Mouse (Mus musculus): Measurements from ENCODE around the gene Rexo1. TPM values are rescaled to one million over a fixed set of nuclear protein-coding genes. Genes with fewer than 3 reads are reported as not detected.

The Rexo1 gene
- polyA plus RNA-seq, 1 experiment = 81.2 TPM

DNA sequence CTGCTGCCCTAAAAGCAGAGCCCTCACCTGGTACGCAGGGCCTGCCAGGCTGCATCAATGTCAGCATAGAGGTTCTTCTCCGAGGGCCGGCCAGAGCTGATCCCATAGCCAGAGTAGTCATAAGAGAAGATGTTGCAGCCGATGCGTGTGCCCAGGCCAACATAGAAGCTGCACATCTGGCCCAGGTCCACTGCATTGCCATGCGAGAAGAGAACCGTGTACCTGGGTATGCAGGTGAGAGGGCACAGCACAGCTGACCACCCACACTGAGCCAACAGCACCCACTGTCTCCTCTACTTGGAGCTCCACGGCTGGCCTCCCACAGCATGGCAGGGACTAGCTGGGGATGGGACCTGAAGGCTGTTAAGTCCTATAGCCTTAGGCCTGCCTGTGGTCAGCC lies 24.2 kb upstream of the Rexo1 start:
- Histone ChIP-seq H3K27me3 (replicated peaks) (no peaks in the 10 kb centered on the region), H3K36me3 (replicated peaks; ENCODE audit: low read length) (peaks cover 62% of the 10 kb centered on the region), H3K4me3 (replicated peaks) (no peak overlapping the region), H3K4me1 (peaks cover 89% of the 10 kb centered on the region), H3K9me3 (no peaks in the 10 kb centered on the region)
- no peak for TF ChIP-seq FLI1 (IDR thresholded peaks at IDR 0.05; ENCODE audit: low read length)
- no peak for TF ChIP-seq GATA1 (IDR thresholded peaks at IDR 0.05; ENCODE audit: borderline replicate concordance, low read length)

DNA sequence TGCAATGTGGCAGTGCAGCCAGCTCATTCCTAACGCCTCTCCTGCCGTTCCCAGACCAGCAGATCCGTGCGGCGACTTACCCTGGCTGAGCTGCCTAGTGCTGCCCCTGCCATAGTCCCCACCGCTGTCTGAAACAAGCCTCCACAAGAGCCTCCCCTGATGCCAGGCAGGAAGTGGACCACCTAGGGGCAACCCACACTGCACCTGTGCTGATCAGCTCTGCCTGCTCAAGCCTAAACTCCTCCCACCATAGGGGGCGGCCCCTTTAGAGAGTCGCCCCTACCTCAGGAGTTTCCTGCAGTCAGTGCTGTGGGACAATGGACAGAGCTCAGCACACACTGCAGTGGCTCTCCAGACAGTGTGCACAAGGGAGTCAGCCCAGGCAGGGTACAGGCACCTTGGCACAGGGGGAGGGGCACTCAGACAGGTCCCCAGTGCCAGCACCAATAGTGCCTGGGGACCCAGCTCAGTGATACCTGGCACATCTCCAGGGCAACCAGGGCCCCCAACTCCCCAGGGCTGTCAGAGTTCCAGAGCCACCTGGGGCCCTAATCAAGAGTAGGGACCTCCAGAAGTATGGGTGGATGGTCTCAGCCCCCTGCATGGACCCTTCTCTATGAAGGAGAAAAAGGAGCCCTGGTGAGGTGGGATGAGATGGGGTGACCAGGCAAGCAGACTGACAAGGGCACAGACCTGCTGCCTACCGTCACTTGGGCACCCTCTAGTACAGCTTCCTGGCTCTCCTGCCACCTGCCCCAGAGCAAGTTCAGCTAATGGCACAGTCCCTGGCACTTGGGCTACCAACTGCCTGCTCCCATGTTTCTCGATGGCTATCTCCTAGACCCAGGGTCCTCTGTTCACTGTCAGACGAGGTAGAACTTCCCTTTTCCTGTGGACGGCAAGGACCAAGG lies 23.5 kb upstream of the Rexo1 start:
- Histone ChIP-seq H3K4me1 (peaks cover 87% of the 10 kb centered on the region), H3K27me3 (replicated peaks) (no peaks in the 10 kb centered on the region), H3K9me3 (no peaks in the 10 kb centered on the region), H3K36me3 (replicated peaks; ENCODE audit: low read length) (peaks cover 62% of the 10 kb centered on the region), H3K4me3 (replicated peaks) (no peak overlapping the region)
- TF ChIP-seq FLI1 (IDR thresholded peaks at IDR 0.05; ENCODE audit: low read length) (no peak), GATA1 (IDR thresholded peaks at IDR 0.05; ENCODE audit: borderline replicate concordance, low read length) (no peak)

DNA sequence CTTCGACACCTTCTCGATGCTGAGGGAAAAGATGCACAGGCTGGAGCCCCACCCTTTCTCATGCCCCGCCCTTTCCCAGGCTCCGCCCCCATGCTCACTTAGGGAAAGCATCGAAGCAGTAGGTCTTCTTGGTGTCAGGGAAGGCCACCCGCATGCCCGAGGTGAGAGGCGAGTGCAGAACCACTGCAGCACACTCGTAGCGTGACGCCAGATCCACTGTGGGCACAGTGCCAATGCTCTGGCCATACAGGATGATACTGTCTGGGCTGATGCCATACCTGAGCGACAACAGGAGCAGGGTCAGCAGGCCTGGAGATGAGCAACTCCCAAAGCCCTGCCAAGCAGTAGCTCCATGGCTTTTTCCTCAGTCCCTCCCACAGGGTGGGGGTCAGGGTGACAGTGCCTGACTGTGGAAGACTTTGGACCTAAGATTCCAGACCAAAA lies 22.7 kb upstream of the Rexo1 start:
- Histone ChIP-seq H3K36me3 (replicated peaks; ENCODE audit: low read length) (peaks cover 62% of the 10 kb centered on the region), H3K4me3 (replicated peaks) (peak overlapping the region; percentile 20), H3K4me1 (peaks cover 89% of the 10 kb centered on the region), H3K27me3 (replicated peaks) (no peaks in the 10 kb centered on the region), H3K9me3 (no peaks in the 10 kb centered on the region)
- TF ChIP-seq FLI1 (IDR thresholded peaks at IDR 0.05; ENCODE audit: low read length) (no peak), GATA1 (IDR thresholded peaks at IDR 0.05; ENCODE audit: borderline replicate concordance, low read length) (no peak)

DNA sequence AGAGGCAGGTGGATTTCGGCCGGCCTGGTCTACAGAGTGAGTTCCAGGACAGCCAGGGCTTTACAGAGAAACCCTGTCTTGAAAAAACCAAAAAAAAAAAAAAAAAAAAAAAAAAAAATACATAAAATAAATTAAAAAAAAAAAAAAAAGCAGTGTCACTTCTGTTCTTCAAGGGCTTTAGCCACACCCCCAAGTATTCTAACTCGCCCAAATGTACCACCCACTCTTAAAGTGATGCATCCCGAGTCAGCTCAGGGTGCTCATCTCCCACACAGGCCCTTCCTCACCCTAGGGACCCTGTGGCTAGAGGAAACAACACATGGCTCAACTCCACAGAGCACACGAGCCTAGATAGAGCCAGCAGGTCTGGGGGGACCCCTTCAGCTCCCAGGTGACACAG lies 21.7 kb upstream of the Rexo1 start:
- peaks cover 89% of the 10 kb centered on the region for H3K4me1 ChIP-seq
- H3K9me3 ChIP-seq = no peaks in the 10 kb centered on the region
- no peaks in the 10 kb centered on the region for H3K27me3 ChIP-seq (replicated peaks)
- TF ChIP-seq GATA1 (IDR thresholded peaks at IDR 0.05; ENCODE audit: borderline replicate concordance, low read length) = no peak
- TF ChIP-seq FLI1 (IDR thresholded peaks at IDR 0.05; ENCODE audit: low read length) = no peak
- H3K36me3 ChIP-seq (replicated peaks; ENCODE audit: low read length) = peaks cover 62% of the 10 kb centered on the region
- no peak overlapping the region for H3K4me3 ChIP-seq (replicated peaks)

DNA sequence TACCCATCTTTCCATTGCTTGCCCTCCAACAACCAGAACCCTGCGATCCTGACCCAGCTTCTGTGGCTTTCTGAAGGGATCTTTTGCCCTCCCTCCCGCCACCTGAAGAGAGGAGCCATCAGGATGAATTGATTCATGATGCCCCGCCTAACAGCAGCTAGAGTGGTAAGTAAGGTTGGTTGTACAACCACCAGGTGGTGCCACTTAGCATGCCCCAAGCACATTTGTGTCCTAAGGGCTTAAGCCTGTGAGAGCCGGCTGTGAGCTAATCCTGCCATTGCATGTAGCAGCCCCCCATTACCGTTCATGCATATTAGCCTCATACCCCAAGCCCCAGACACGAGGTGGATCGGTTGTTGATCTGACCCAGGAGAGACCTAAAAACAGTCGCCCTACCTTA lies 17.6 kb upstream of the Rexo1 start:
- H3K9me3 ChIP-seq = no peaks in the 10 kb centered on the region
- peaks cover 39% of the 10 kb centered on the region for H3K36me3 ChIP-seq (replicated peaks; ENCODE audit: low read length)
- no peaks in the 10 kb centered on the region for H3K27me3 ChIP-seq (replicated peaks)
- TF ChIP-seq FLI1 (IDR thresholded peaks at IDR 0.05; ENCODE audit: low read length) = no peak
- TF ChIP-seq GATA1 (IDR thresholded peaks at IDR 0.05; ENCODE audit: borderline replicate concordance, low read length) = no peak
- H3K4me1 ChIP-seq = peaks cover 76% of the 10 kb centered on the region
- peak overlapping the region; percentile 92 for H3K4me3 ChIP-seq (replicated peaks)

DNA sequence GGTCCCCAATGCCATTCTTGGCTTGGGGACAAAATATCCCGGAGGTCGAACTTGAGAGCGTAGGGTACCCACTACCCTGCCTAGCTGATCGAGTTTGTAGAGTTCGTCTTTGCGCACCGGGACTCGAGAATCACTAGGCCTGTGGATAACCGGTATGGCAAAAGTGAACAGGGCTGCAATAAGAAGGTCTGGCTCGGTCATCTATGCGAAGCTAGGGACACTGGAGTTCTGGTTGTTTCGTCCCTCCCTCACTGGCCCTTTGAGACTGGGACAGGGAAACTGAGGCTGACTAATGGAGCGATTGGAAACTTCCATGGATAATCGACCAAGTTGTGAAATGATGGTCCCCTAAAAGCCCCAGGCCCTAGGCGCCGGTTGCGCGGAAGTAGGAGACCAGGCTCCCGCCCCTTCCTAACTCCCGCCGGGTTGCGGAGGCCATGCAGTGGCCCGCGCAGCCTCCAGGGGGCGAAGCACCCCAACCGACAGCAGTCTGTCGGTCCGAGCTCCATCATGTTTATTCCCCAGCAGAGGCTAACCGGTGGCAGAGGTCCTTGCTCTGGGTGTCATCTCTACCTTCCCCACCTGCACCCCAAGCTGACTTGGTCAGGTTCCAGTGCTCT lies 16.9 kb upstream of the Rexo1 start:
- Histone ChIP-seq H3K36me3 (replicated peaks; ENCODE audit: low read length) (peaks cover 32% of the 10 kb centered on the region), H3K4me1 (peaks cover 76% of the 10 kb centered on the region), H3K27me3 (replicated peaks) (no peaks in the 10 kb centered on the region), H3K4me3 (replicated peaks) (peak overlapping the region; percentile 92), H3K9me3 (no peaks in the 10 kb centered on the region)
- TF ChIP-seq GATA1 (IDR thresholded peaks at IDR 0.05; ENCODE audit: borderline replicate concordance, low read length) = no peak

DNA sequence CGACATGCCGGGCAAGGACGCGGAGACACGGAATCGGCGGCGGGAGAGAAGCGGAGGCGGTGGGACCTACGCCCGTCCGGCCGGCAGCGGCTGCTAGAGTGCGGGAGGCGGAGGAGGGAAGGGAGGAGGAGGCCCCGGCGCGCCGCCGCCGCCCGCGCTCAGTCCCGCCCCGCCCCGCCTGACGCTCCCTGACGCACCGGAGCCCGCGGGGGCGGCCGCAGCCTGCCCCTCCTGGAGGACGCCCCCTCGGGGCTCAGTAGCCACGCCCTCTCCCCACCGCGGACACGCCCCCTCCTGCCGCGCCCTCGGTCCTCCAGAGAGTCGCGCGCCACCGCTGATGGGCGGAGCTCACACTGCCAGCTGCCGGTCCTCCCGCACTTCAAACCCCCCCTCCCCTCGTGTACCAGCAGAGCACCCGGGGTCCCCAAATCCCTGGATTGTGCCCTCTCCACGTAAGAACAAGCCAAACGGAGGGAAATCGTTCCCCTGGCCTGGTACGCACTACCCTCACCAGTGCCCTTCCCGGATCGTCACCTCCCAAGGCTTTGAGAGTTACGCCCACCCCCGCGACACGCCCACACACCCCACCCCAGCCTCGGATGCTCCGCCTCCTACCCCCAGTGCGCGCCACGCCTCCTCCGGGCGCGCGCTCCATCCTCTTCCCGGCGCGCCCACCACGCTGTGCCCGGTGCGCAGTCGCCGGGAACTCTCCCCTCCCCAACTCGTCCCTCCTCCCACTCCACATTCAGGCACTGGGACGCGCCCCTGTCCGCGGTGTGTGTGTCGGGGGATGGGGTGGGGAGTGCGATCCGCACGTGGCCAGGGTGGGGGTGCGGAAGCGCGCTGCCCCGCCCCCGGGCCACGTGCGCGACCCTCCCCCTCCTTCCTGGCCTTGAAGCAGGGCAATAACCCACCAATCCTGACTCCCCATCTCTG lies 16.1 kb upstream of the Rexo1 start, which contains the start of gene Klf16:
Gene Klf16, minus strand, starts transcription at position 127 of the 936 bp plus-strand sequence.
- TF ChIP-seq FLI1 (IDR thresholded peaks at IDR 0.05; ENCODE audit: low read length) = no peak
- Histone ChIP-seq H3K9me3 (no peaks in the 10 kb centered on the region), H3K4me3 (replicated peaks) (peak within 1 kb of the TSS; percentile 92), H3K36me3 (replicated peaks; ENCODE audit: low read length) (peaks cover 27% of the 10 kb centered on the region), H3K27me3 (replicated peaks) (no peaks in the 10 kb centered on the region), H3K4me1 (peaks cover 79% of the 10 kb centered on the region)

DNA sequence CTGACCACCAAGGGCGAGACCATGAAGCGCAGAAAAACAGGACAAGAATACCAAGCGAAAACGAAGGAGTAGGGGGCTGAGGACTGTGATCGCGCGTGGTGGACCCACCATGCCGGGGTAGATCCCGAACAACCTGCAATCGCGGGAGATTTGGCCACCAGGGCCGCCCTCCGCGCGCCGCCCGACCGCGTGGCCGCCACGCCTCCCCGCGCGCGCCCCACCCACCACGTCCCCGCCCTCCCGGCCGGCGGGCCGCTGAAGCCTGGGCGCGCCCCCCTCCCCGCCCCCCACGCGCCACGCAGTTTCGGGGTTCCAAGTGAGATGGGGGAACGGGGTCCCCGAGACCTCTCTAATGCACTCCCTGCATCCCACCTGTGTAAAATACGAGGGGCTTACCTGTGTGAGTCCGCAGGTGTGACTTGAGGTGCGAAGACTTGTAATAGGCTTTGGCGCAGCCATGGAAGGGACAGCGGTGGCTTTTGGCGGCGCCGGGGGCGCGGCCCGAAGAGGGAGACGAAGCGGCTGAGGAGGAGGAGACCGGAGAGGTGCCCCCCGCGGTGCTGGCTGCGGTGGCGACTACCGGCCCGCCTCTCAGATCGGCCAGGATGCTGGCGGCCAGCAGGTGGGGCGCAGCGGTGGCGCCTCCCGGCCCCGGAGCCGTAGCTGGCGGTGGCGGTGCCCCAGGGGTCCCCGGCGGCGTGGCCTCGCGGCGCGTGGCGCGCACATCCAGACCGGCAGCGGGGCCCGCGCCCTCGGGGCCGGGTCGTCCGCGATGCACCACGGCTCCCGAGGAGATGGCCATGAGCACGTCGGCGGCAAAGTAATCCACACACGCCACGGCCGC lies 15.2 kb upstream of the Rexo1 start:
- Histone ChIP-seq H3K36me3 (replicated peaks; ENCODE audit: low read length) (peaks cover 27% of the 10 kb centered on the region), H3K4me1 (peaks cover 79% of the 10 kb centered on the region), H3K4me3 (replicated peaks) (peak overlapping the region; percentile 92), H3K27me3 (replicated peaks) (no peaks in the 10 kb centered on the region), H3K9me3 (no peaks in the 10 kb centered on the region)
- no peak for TF ChIP-seq GATA1 (IDR thresholded peaks at IDR 0.05; ENCODE audit: borderline replicate concordance, low read length)
- TF ChIP-seq FLI1 (IDR thresholded peaks at IDR 0.05; ENCODE audit: low read length) = no peak

DNA sequence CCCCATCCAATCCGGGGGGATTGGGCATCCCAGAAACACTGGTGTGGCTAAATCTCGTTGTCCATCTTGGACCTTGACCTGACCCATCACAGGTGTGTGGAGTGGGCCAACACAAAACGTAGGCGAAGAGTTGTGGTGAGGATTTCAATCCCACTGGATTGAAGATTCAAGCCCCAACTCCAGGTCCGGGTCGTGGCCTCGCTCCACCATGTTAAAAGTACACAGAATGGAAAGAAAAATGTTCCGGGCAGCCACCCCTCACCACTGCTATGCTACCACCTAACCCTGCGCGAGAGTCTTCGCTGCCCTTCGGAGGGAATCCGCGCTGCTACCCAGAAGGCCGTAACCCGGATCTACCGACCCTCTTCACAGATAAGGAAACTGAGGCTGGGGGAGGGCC lies 14.6 kb upstream of the Rexo1 start:
- TF ChIP-seq FLI1 (IDR thresholded peaks at IDR 0.05; ENCODE audit: low read length) (no peak), GATA1 (IDR thresholded peaks at IDR 0.05; ENCODE audit: borderline replicate concordance, low read length) (no peak)
- no peaks in the 10 kb centered on the region for H3K9me3 ChIP-seq

More for the DNA sequence above, 14.6 kb upstream of the Rexo1 start:
- Histone ChIP-seq H3K4me3 (replicated peaks) (peak overlapping the region; percentile 92), H3K36me3 (replicated peaks; ENCODE audit: low read length) (peaks cover 24% of the 10 kb centered on the region), H3K4me1 (peaks cover 79% of the 10 kb centered on the region), H3K27me3 (replicated peaks) (no peaks in the 10 kb centered on the region)
